Mouse (Mus musculus) inflammation-experienced regulatory T-cells (primary cell): ENCODE results near the gene Hyal6. TPM values are rescaled to one million over a fixed set of nuclear protein-coding genes. Genes with fewer than 3 reads are reported as not detected.

ENCODE experiments used
- polyA plus RNA-seq, 2 experiments: library from polyadenylated mRNA; unstranded; fragments of 100-300 nt; shearing (Covaris generic); gene quantifications; one replicate each; pipeline ENCODE4 v1.2.1; 2017

Hyal6 gene
- polyA plus RNA-seq, result 1 to 10 TPM in 1 of 2 experiments, under 1 TPM in 1; 0.06 to 1.6 TPM

DNA sequence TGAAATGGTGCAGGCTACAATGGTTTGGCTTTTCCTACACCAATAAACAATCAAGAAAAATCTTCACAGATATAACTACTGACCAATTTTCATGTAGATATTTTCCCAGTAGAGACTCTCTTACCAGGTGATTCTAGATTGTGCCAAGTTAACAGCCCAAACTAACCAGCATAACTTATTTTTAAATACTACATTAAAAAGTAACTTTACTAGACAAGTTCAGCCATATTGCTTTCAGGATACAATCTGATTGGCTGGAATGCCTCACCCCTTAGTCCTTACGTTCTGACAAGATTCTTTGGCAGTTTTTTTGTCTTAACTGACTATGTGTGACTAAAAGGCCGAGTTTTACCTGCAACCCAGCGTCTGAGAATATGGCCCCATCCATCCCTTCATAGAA, at the start of gene Hyal6:
Gene Hyal6, plus strand, starts transcription at position 301 of the 400 bp plus-strand sequence.

GRCm38 (mm10) chr6:24748029-24748428, 15.0 kb downstream of the Hyal6 start, which contains the start of gene Hyal4:
Gene Hyal4 (plus strand): TSS chr6:24748329.

GRCm38 (mm10) chr6:24790888-24791287, 57.8 kb downstream of the Hyal6 start, which contains the start of gene Spam1:
Gene Spam1 (plus strand): TSS chr6:24791188.

Other genes with a start within 250 kb of the Hyal6 start
- gene Iqub, start 218.2 kb upstream of the Hyal6 start, polyA plus RNA-seq, result under 1 TPM in 1 of 2 experiments, not detected in 1; 0.22 TPM
- gene Ndufa5, start 205.2 kb upstream of the Hyal6 start, polyA plus RNA-seq, result 100 to 1,000 TPM; 134 to 162 TPM
- under 1 TPM; 0.12 to 0.32 TPM for gene Asb15, start 205.1 kb upstream of the Hyal6 start, polyA plus RNA-seq
- under 1 TPM in 1 of 2 experiments, not detected in 1; 0.18 TPM for gene Lmod2, start 135.5 kb upstream of the Hyal6 start, polyA plus RNA-seq
- gene Wasl, start 68.2 kb upstream of the Hyal6 start, polyA plus RNA-seq, result 10 to 100 TPM; 39.2 to 39.8 TPM
- gene Hyal4, start 15.1 kb downstream of the Hyal6 start, polyA plus RNA-seq, result under 1 TPM in 1 of 2 experiments, not detected in 1; 0.11 TPM
- under 1 TPM in 1 of 2 experiments, not detected in 1; 0.48 TPM for gene Spam1, start 57.9 kb downstream of the Hyal6 start, polyA plus RNA-seq
- under 1 TPM in 1 of 2 experiments, not detected in 1; 0.83 TPM for gene Hyal5, start 124.8 kb downstream of the Hyal6 start, polyA plus RNA-seq
- gene Tmem229a, start 223.1 kb downstream of the Hyal6 start, polyA plus RNA-seq, result 1 to 10 TPM in 1 of 2 experiments, under 1 TPM in 1; 0.17 to 1.6 TPM